Mouse (Mus musculus) adrenal gland, postnatal 25 days (tissue): ENCODE data around the gene Gm37419. TPM values are rescaled to one million over a fixed set of nuclear protein-coding genes. Genes with fewer than 3 reads are reported as not detected.

ENCODE experiments used
- DNase-seq: peaks from one replicate; pipeline ENCODE4 v3.0.0; 2021; ENCODE audit warnings: mixed read lengths
- total RNA-seq: library from RNA; stranded (reverse); gene quantifications from 2 replicates; pipeline ENCODE4 v1.2.3, GENCODE M21; 2021

Gm37419 gene
- total RNA-seq, 1 experiment from 2014 or later: not detected

DNA sequence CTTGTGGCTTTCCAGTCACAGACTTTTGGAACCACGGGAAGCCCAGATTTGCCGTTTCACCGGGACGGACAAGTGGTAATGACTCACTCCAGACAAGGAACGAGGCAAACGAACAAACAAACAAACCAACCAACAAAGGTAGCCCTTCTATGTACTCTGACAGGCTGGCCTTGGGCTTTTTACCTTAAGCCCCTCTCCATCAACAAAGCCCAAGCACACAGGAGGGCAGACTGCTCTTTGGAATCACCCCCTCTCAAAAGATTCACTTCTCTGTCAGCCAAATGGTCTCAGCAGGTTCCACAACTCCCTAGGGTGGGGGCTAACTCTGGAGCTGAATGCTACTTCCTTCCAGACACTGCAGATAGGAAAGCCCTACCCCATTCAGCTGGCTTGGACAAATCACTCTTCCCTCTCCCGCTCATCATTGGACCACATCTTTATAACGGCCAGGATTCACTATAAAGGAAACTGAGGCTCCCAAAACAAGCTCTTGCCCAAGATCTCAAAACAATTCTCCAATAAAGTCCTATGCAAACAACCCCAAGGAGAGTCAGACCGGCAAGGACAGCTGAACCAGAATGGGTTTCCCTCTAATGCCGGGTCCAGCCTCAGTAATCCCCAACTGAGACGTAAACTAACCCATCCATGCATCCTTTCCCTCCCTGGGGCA, 7.9 kb upstream of the Gm37419 start:
- no peak for DNase-seq

DNA sequence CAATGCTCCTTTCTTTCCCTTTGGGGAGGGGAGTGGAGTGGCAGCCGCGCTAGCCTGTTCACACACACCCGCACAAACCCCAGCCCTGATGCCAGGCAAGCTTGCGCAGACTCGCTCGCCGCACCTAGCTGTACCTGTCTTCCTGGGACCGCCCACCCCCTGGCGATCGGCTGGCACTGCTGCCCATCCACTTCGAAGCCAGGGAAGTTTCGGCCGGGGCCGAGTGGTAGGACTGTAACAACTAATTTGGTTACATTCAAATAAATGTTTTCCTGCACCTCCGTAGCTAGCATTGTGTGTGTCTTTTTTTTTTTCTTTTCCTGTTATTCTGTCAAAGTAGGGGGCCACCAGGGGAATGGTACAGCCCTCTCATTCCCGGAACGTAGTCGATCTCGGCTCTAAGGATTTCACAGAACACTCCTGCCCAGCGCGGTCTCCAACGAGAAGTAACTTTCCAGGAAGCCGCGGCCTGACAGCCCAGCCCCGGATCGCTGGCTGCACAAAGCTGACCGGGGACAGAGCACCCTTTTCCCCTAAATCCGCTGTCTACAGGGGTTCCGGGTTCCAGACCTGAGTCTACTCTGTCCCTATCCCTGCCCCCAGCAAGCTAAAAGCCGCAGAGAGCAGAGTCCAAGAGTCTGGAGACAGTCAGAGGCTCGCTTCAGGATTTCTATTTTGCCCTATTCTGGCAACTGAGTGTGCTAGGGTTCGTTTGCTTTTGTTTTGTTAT, 7.1 kb upstream of the Gm37419 start:
- peak; percentile 46 for DNase-seq

DNA sequence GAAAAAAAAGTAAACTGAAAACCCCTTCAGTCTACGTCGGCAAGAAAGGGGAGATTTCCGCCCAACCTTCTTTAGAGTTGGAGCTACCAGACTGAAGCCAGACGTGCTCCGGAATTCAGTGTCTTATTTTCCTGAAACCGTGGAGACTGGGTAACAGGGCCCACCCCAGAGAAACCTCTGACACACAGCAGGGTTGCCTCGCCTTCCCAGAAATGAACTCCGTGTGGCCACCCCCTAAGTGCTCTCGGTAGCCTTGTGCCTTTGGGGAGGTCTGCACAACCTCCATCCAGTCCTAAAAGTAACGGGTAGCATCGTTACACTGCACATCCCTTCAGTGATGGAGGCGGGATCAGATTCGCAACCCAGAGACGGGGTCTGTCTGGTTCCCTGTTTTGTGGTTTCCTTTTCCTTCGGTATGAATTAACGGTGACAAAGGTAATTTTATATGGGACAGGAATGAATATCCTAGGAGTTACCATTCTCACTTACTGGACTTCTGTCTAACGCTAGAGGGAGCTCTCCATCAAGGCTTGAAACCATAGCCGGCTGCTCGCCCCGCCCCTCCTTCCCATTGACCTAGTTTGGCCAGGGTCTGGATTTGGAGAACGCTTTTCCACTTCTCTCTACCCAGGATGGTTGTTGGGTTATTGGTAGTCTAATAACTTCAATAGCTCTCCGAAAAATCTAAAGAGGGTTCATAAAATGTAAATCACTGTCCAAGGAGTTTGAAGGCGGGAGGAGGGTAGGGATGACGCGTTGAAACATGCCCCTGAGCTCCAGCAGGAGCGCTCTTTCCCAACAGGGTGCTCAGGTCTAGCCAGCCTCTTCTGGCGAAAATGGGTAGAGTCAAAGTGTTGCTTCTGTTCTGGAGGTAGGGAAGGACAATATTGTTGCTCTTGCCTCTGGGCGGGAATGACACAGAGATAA, 6.1 kb upstream of the Gm37419 start:
- DNase-seq: peak; percentile 77

DNA sequence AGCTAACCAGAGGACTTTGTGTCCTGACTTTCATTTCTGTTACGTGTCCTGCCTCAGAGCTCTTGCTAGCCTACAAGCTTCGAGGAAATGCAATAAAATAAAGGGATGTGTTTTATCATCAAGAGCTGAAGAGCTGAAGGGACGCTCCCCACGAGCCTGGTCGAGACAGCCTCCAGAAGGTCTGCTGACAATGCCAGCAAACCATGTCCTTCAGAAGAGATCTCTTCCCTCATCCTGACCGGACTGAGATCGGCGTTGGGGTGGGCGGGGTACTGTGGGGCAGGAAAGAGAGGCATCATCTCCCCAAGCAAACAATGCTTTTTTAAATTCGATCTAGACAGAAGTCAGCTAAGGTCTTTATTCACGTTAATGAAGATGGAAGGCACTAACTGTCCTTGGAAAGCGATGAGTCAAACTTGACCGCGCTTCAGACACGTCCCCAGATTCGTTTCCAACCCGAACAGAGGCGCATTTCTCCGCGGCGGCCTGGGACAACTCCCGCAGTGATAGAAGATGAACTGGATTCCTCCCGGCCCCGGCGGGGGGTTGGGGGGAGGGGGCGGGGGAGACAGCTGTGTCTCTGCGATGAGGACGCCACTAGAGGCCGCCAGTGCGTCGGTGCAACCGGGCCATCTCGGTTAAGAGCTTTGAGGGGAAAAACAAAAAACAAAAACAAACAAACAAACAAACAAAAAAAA, 5.2 kb upstream of the Gm37419 start:
- peak; percentile 88 for DNase-seq

DNA sequence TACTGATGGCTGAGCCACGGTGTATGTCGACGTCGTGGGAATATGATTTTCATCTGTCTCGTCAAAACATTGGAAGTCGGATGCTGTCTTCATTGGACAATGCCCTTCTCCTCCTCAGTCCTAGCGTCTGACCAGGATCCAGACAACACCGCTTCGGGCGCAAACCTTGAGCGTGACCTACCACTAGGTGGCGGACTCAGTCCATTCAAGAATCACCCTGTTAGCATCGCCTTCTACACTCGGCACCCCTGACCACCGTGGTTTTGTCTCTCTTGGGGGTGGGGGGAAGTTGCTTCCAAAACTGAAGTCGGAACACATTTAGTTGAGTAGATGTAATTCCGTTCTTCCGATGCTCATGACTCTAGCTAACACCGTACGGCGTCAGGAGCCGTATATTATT, 4.1 kb upstream of the Gm37419 start:
- DNase-seq: peak; percentile 89

DNA sequence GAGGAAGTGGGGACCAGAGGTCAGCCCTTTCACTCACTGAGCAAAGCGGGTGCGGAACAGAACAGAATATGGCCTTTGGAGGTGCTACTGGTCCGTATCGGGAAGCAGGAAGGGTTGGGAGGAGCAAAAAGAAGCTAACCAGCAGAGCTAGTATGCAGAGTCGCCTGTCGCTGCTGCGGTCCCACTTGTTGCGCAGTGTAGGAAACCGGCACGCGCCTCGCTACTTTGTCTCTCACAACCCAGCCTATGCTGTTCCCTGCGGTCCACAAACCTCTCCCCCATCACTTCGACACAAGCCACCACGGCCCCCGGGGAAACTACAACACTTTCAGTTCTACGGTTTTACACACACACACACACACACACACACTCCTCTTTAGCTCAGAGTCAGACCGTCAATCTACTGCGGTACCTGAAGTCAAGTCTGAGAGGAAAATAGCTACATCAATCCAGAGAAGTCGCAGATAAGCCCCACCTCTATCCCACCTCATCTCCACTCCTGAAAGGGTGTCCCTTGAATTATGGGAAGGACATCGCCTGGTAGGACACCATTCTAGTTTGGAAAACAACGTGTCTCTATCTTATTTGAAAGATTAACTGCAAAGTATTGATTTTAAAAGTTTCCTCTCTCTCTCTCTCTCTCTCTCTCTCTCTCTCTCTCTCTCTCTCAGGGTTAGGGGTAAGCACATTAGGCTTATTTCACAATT, 3.4 kb upstream of the Gm37419 start:
- DNase-seq: peak; percentile 55

DNA sequence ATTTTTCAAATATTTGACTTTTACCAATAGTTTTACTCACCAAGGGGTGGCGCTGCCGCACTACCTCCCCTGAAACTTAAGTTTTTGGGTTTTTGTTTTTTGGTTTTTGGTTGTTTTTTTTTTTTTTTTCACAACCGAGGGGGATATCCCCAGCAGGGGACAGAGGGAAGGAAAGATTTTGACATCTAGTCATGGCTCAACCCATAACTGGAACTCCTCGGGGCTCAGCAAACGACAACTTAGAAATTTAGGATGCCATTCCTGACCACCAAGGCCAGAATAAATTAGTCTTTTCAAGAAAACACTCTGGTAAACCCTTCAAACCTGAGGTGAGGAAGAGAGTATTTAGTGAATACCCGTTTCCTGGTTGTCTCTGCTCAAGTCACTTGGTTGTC, 2.8 kb upstream of the Gm37419 start:
- peak; percentile 69 for DNase-seq

DNA sequence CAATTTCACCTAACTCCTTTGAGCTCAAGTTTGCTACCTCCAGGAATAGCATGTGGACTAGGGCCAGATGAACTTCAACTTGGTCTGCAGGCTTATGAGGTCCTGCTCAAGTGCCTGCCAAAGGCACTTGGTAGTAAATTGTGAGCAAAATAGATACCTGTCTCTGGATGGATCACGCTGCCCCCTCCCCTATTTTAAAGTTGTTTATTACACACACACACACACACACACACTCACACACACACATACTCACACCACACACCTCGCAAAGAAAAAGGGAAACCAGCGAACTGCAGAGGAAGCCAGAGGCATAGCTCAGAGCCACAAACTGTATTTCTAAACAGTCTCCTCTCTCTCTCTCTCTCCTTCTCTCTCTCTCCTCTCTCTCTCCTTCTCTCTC, 2.1 kb upstream of the Gm37419 start:
- DNase-seq: no peak

DNA sequence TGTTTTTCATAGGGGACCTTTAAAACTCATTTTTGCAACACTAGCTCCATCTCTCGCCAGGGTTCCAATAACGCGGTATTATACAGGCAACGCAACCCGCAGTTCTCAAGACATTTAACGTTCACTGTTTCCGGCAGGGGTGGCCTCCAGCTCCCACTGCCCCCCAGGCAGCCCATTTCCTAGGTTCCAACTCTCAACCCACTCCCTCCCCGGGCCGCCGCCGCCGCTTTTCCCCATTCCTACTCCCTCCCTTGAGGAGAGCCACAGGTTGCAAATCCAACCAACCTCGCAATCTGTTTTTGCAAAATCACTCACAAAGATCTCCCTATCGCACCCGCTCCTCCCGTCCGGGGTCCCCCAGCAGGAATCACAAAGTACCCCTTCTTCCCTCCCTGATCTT, 1.4 kb upstream of the Gm37419 start:
- DNase-seq: peak; percentile 39

DNA sequence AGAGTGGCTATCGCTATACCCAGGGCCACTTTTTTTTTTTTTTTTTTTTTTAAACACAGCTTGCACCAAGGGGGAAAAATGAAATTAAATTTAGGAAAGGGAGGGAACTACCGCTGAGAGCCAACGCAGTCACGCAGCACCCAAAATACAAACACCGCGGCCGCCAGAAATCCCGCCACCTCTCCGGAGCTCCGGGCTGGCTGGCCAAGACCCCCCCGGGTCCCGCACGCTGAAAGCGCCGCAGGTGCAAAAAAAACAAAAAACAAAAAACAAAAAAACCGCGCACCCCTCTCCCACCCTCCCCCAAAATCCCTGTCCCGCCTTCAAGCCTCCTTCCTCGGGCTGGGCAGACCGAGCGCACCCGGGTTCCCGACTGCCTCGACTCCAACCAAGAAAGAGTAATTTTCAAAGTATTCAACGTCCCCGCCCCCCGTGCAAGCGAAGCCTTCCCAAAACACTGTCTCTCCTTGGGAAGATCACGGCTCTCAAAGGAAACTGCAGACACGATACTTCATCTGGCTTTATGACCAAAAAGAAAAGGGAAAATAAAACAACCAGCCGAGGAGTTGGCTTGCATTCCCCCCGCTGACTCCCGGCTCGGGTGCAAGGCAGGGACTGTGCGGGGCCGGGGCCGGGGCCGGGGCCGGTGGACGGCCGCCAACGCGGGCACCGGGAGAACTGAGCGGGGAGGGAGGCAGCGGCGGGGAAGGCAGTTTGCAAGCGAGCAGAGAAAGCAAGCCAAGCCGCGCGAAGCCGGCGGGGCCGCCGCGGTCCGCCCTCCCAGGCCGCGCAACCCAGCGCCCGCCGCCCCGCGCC, 733 bp upstream of the Gm37419 start:
- peak; percentile 60 for DNase-seq

DNA sequence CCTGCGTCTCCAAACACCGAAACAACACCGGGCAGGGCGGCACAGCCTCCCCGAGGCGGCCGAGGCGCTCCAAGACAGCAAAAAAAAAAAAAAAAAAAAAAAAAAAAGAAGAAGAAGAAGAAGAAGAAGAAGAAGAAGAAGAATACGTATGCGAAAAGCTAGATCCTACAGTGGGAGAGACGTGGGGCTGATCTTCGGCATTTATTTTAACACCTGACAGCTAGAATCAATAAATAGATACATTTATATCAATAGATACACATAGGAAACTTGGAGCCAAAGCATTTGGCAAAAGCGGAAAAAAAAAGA, 171 bp upstream of the Gm37419 start:
- DNase-seq: no peak

DNA sequence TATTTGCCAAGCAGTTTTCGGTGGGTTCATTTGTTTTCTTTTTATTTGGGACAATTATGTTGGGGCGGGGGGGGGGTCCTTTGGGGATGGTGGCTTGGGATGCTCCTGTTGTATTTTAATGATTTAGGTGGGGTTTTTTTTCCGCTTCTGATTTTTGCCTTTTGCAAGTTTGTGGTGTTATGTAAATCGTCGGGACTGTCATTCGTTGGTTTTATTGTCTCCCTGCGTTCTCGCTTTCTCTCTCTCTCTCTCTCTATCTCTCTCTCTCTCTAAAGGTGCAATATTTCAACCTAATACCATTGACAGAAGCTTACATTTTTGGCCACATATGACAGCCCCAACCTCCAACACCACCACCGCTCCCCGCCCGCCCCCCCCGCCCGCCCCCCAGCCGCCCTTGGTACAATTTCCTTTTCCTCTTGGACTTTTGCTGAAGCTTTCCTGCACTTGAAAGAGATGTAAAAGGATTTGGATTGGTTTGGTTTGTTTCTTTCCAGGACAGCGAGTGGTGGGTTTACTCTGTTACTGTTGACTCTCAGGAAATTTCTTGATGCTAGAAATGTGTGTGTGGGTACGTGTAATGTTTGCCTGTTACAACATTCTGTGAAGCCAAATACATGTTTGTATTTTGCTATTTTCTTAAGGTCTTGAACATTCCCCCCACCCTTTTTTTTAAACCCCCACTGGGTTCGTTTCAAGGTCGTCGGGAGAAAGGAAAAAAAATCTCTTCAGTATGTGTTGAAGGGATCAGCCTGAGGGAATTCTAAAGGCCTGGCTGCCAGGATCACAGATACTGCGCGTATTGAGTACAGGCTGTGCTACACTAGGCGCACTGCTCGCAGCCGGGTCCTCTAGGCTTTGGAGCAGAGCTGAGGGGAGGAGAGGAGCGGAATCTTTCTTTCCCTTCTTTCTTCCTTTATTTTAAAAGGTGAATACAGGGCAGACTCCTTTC, 1.2 kb downstream of the Gm37419 start:
- no peak for DNase-seq

DNA sequence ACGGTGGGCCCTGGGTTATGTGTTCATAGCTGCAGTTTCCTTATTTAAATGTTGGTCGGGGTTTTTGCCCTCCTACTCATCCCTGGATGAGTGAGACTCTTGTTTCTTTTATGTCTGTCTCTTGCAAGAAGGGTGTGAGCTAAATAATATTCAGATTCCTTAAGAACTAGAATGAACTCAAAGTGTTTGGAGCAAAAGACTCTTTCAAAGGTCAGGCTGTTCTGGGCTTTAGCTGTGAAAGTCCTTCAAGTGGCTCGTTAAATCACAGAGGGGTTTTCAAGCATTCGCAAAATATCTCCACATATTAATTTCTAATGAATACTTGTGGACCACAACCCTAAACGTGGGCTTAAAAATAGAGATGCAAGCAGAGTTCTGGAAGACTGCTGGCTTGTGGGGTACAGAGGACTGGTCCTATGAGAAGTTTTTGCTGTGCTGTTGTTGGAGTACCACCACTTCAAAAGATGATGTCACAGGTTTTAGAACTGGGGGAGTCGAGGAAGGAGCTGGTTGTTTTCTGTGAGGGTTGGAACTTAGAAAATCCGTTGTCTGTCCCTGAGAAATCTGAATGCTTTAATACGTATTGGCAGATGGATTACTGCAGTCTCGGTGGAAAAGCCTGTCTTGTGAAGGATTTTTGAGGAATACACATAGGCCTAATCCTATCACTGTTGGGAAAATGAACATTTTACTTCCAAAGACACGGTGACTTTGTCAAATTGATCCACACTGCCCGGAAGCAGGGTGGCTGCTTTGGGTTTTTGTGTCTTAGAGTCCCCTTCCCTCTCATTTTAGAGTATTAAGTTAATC, 2.1 kb downstream of the Gm37419 start:
- DNase-seq: no peak

DNA sequence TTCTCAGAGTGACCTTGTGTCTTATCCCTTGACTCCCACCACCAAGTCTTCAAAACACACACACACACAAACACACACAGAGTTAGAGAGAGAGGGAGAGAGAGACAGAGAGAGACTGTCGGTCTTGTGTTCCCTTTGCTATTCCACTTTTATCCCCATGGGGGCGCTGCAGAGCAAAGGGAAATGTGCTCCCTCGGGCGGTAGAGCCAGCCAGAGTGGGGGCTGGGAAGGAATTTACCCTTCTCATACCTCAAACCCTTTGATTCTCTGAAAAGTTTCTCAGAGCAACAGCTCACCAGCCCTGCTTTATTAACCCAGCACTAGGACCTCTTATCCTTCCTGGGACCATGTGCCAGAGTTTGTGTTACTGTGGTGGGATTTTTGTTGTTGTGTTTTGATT, 2.9 kb downstream of the Gm37419 start:
- peak; percentile 93 for DNase-seq

DNA sequence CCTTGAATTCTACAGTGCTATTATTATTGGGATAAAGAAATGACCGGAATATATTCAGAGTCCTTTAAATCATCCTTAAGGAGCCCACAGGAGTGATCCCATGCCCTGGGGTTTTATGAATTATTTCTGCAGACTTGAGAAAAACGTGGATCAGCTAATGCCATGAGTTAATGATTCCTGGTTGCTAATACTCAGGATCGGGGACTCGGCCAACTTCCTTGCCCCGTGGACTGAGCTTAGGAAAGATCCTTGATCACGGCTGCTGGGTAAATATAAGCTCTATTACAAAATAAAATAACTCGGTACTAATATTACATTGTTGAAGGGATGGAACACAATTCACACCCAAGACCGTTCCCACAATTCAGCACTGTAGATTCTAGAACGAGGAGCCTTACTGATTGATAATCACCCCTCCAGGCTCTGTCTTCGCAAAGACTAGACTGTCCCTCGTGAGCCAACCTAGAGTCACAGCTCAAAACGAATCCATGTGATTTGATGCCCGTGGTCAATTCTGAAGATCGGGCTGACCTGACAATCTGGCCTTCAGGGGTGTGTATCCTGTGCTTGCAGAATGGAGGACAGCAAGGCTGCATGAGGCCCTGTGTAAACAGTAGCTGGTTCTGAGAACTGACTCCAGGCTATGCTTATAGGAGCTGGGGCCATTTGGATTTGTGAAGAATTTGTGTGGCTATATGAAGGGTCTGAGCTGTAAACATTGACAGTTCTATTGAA, 3.7 kb downstream of the Gm37419 start:
- no peak for DNase-seq

DNA sequence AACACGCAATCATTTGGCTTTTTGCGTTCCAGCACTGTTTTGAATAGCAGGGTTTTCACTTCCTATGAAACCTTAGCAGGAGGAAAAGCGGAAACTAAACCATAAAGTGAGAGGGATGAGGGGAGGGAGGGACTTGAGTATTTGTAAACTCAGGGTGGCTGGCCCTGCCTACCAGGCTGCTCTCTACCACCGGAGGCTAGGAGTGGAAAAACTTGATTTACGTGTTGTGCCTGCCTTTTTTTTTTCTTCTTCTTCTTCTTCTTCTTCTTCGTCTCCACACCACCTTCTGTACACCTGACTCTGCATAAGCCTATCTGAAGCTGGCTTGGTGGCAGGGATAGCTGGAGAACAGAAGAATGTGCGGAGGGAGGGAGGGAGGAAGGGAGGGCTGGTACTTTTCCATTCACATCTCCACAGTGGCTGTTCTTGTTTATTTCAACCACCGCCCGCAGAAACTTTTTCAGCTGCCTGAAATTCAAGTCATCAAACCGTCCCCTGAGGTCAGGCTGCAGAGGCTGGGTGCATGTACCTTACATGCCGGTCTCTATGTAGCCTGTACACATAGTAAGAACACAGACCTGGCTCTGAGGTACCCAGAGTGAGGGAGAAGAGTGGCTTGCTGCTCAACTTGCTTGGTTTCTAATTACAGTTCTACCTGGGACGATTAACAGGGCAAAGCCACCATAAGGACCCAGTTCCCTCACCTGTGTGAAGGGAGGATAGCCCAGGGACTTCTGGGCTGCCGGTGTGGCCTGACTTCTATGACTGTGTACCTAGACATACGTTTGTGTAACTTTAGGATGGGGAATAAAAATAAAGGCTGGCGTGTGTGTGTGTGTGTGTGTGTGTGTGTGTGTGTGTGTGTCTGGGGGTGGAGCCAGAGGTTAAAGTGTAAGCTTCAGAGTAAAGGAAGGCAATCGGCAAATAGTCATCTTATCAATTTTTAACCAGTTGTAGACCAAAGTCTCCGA, 5.4 kb downstream of the Gm37419 start:
- no peak for DNase-seq

DNA sequence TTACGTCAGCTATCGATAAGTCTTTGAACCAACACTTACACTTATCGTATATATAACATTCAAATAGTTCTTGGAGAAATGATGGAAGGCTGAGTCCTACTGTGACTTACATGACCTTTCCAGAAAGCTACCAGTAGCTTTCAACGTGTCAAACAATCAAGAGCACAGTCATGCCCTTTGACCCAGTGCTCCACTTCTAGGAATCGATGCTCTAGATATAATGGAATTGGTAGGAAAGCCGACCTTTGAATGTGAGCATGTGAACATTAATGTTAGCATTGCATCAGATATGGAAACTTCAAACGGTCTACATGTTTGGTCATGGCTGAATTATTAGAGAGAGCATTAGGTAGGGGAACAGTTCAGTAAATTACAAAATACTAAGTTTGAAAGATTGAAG, 8.1 kb downstream of the Gm37419 start:
- DNase-seq: no peak
